Mouse (Mus musculus) spleen, adult 2 months (tissue): ENCODE measurements at regions not wholly inside any gene's neighbourhood (a gene's known extent, or its start where the extent isn't known, plus 50 kb on each side); places are given as distances from the start of the nearest gene placed in this dataset.

ENCODE experiments used
- DNase-seq, 2 experiments: peaks; one replicate each; pipeline versions ENCODE4 v3.0.0 to v3.0.0-alpha.2; 2012 to 2021; ENCODE audit warnings: low spot score in 2 of 2, low read depth in 1 of 2
- H3K27ac ChIP-seq: fragments of 200-500 bp; 2 replicates; pipeline ENCODE4 v1.5.1; 2012; ENCODE audit warnings: low read length, inconsistent platforms; ENCODE audit not compliant: insufficient read depth
- H3K27me3 ChIP-seq: fragments of 200-500 bp; 2 replicates; pipeline ENCODE4 v1.6.1; 2012; ENCODE audit warnings: mild to moderate bottlenecking, moderate library complexity, low read length, inconsistent platforms; ENCODE audit not compliant: control insufficient read depth, insufficient read depth
- H3K36me3 ChIP-seq: fragments of 200-500 bp; 2 replicates; pipeline ENCODE4 v1.6.1; 2012; ENCODE audit warnings: mild to moderate bottlenecking, low read length, inconsistent platforms; ENCODE audit not compliant: control insufficient read depth, insufficient read depth
- H3K4me1 ChIP-seq: fragments of 200-500 bp; 2 replicates; pipeline ENCODE4 v1.6.1; 2011; ENCODE audit warnings: inconsistent platforms; ENCODE audit not compliant: control insufficient read depth, insufficient read depth, insufficient read length
- H3K4me3 ChIP-seq: fragments of 200-500 bp; 2 replicates; pipeline ENCODE4 v1.5.1; 2011; ENCODE audit warnings: mild to moderate bottlenecking, inconsistent platforms; ENCODE audit not compliant: insufficient read depth, insufficient read length; ENCODE audit errors: extremely low read depth
- CTCF ChIP-seq: fragments of 200-500 bp; IDR thresholded peaks from 2 replicates; pipeline ENCODE4 v1.5.1; 2011; ENCODE audit warnings: mild to moderate bottlenecking, inconsistent platforms; ENCODE audit not compliant: insufficient read depth, insufficient read length, insufficient replicate concordance; ENCODE audit errors: extremely low read depth
- POLR2A ChIP-seq: fragments of 200-500 bp; IDR thresholded peaks from 2 replicates; pipeline ENCODE4 v1.6.1; 2011; ENCODE audit warnings: low read depth, low read length, inconsistent platforms
- WGBS: fragments of 180-500 bp; shearing (Covaris S2); methylation state at CpG from one replicate; pipeline ENCODE4 v1.1.7; 2018; 5-methylcytosine and 5-hydroxymethylcytosine counted together

DNA sequence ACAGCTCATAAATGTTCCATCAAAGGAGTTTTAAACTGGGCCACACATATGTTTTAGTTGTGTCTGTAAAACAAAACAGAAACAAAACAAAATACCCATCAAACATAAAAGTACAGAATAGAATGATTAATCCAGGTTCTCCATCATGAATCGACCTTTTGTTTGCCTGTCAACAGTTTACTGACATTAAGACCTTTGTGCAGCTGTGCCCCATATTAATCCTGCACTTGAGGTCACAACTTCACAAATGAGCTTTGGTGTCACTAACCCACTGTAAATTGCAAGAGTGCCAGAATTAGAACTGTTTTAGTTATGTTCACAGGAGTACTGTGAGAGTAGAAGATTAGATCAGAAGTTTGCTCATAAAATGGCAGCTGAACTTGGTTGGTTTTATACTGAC, 540.2 kb upstream of the Slc39a10 start:
- no peak overlapping the region for H3K4me3 ChIP-seq
- H3K36me3 ChIP-seq = no peaks in the 10 kb centered on the region
- H3K27ac ChIP-seq = no peak overlapping the region
- no peaks in the 10 kb centered on the region for H3K4me1 ChIP-seq
- WGBS = 66% methylated on average over 1 of the region's 1 CpGs
- no peak for TF ChIP-seq POLR2A
- TF ChIP-seq CTCF = no peak
- H3K27me3 ChIP-seq = no peaks in the 10 kb centered on the region
- DNase-seq = no peak

DNA sequence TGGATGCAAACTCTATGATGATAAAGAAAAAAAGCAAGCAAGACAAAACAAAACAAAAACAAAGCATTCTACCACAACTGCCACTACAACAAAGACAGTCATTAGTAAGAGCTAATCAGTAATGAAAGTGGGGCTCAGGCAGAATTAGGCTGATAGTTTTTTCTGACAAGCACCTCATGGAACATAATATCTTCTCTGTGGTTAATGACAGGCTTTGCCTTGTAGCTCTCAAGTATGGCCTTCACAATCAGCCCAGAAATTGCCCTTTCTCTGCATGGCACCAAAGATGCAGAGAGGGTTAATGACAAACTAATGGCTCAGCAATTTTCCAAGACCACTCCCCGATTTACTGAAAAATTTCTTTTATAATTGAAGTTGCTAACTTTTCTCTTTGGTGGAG, 512.5 kb upstream of the Slc39a10 start:
- no peaks in the 10 kb centered on the region for H3K4me1 ChIP-seq
- no peak for TF ChIP-seq POLR2A
- TF ChIP-seq CTCF = no peak
- no peaks in the 10 kb centered on the region for H3K36me3 ChIP-seq
- no peak for DNase-seq
- no peak overlapping the region for H3K27ac ChIP-seq
- WGBS = 81% methylated on average over 1 of the region's 1 CpGs
- no peak overlapping the region for H3K4me3 ChIP-seq
- H3K27me3 ChIP-seq = no peaks in the 10 kb centered on the region

DNA sequence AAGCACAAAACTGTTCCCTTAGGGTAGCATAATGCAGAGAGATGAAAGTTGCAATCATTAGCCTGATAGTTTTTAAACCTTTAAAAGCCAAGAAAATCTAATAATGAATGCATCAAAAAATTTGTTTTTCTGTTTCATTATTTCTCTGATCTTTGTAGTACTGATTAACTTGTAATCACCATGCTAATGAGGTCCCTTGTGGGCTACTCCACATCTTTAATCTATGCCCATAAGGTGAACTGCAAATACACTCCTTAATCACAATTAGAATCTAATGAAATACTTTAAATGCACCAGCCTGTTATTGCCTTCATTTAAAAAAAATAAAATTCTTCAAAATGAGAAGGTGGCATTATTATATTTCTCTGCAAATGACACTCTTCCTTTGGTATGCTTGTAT, 493.9 kb upstream of the Slc39a10 start:
- TF ChIP-seq POLR2A (no peak), CTCF (no peak)
- no peak overlapping the region for H3K27ac ChIP-seq
- H3K4me1 ChIP-seq = no peaks in the 10 kb centered on the region
- H3K27me3 ChIP-seq = no peaks in the 10 kb centered on the region
- no peak overlapping the region for H3K4me3 ChIP-seq
- DNase-seq = no peak
- no peaks in the 10 kb centered on the region for H3K36me3 ChIP-seq

DNA sequence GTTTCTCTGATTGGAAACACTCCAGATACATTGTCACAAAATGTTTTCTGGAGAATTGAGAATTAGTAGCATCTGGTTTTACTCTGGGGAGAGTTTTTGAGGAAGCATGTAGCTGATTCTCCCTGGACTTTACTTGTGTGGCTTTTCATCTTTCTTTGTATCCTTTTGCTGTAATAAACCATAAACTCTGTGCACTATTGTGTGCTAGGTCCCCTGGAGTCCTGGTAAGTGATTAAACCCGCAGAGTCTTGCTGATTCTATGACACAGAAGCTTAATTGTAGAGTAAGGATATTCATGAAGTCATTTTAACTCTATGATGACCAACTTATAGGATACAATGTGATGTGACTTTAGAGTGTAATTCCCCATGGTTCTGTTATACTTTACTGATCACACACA, 486.1 kb upstream of the Slc39a10 start:
- H3K27me3 ChIP-seq = no peaks in the 10 kb centered on the region
- H3K4me1 ChIP-seq = no peaks in the 10 kb centered on the region
- H3K36me3 ChIP-seq = no peaks in the 10 kb centered on the region
- WGBS = 55% methylated on average over 1 of the region's 1 CpGs
- H3K4me3 ChIP-seq = no peak overlapping the region
- H3K27ac ChIP-seq = no peak overlapping the region
- TF ChIP-seq CTCF (no peak), POLR2A (no peak)
- no peak for DNase-seq

DNA sequence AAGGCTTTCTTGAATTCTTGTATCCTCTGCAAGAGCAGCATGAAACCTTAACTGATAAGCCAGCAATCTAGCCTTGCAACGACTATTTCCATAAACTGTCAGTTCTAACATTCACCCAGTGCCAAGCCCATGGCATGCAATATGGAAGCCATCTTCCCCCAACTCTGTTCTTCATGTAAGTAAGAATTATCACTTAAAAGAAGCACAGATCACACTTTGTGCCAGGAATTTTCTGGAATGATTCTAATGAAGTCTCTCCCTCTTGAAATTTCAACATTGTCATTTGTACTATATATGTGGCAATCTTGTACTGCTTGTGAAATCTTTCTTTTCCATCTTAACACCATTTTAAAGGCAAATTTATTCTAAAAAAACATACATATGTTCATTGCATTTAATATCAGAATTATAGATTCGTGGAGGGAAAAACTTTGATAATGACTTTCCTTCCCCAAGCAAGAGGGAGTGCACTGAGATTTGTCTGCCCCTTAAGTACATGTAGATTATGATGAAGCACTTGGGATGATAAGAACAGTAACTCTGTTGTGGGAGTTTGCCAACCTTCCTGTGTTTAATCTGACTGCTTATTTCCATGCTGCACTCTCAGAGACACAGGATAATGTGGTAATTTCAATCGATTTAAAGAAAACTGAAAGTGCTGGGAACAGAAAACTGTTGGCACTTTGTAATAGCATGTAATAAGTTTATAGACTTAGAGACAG, 447.2 kb upstream of the Slc39a10 start:
- Histone ChIP-seq H3K36me3 (no peaks in the 10 kb centered on the region), H3K4me3 (no peak overlapping the region), H3K27me3 (no peaks in the 10 kb centered on the region), H3K4me1 (no peaks in the 10 kb centered on the region), H3K27ac (no peak overlapping the region)
- TF ChIP-seq CTCF = no peak
- no peak for TF ChIP-seq POLR2A
- 81% methylated on average over 3 of the region's 3 CpGs for WGBS
- no peak for DNase-seq

DNA sequence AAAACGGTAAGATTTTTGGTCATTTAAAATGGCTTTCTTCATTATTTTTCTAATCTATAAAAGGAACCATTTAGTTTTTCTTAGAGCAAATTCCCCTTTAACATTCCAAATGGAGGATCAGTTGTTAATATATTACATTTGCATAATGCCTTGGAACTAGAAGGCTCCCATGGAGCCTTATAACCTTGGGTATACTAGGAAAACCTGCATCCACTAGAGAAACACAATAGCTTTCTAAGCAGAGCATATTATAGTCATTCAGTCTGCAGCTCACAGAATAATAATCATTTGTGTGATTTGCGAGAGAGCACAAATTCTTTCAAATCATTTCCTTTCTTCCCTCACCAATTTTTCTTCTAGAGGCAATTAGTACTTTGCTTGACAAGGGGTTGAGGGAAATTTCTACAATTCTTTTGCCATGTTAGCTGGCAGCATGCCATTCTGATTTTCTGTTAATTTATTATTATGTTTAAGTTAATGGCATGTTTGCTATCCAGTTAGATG, 418.0 kb upstream of the Slc39a10 start:
- Histone ChIP-seq H3K4me1 (no peaks in the 10 kb centered on the region), H3K27me3 (no peaks in the 10 kb centered on the region), H3K4me3 (no peak overlapping the region), H3K27ac (no peak overlapping the region), H3K36me3 (no peaks in the 10 kb centered on the region)
- no peak for TF ChIP-seq CTCF
- TF ChIP-seq POLR2A = no peak
- DNase-seq = no peak
- WGBS = 84% methylated on average over 2 of the region's 2 CpGs

DNA sequence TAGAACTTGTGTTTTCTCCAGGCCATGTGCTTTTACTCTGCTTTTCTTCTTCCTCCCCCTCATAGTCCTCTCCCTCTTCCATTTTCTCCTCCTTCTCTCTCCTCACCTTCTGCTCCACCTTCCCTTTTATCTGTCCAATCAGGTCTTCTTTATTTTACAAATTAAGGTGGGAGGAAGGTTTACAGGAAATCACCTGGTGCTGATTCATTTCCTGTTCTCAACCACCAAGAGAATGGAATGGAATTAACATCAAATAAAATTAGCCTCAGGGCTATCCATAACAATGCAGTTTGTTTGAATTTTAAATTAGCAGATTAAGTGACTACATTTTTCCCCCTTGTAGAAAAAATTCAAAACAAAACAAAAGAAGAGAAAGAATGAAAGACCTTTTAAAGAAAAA, 414.3 kb upstream of the Slc39a10 start:
- H3K27me3 ChIP-seq = no peaks in the 10 kb centered on the region
- no peak for DNase-seq
- no peak overlapping the region for H3K27ac ChIP-seq
- TF ChIP-seq POLR2A = no peak
- TF ChIP-seq CTCF = no peak
- no peak overlapping the region for H3K4me3 ChIP-seq
- no peaks in the 10 kb centered on the region for H3K4me1 ChIP-seq
- H3K36me3 ChIP-seq = no peaks in the 10 kb centered on the region
